Mouse (Mus musculus) erythroblast, embryonic 14.5 days (primary cell): ENCODE data around the gene Rassf1.
"Not testable (repeated sequence)": the region's sequence is repeated elsewhere in the genome, so short reads cannot be mapped to it uniquely, and the experiment has no call there.

Experiments
- GATA1 ChIP-seq: IDR thresholded peaks from 2 replicates; pipeline ENCODE4 v1.6.1; 2012; ENCODE audit warnings: low read length, inconsistent platforms, mixed read lengths
- TAL1 ChIP-seq: IDR thresholded peaks from 3 replicates; pipeline ENCODE4 v1.6.1; 2012; ENCODE audit warnings: low read length, inconsistent platforms, mixed read lengths

DNA sequence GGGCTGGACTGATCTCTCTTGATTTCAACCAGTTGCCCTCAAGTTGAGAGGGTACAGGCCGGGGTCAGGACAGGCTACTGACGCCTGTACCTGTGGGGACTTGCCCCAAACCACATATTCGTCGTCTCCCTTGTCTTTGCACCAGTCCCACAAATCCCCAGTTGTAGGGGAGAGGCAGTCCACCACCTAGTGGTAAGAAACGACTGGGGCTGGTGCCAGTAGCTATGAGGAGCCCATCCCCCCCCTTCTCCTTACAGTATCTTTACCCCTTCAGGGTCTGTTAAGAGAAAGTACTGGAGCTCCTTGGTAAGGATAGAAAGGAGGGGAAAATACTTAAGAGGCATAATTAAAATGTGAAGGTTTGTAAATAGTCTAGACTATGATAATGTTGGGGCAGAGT, 14.2 kb downstream of the Rassf1 start:
- not testable (repeated sequence) for TF ChIP-seq TAL1, GATA1
